Mouse (Mus musculus) stomach, postnatal 0 days (tissue): ENCODE results near the gene Mat2a. TPM values are rescaled to one million over a fixed set of nuclear protein-coding genes. Genes with fewer than 3 reads are reported as not detected.
A peak's percentile ranks its signal among the peaks of the same experiment; 100 is the strongest.
"Not testable (repeated sequence)": the region's sequence is repeated elsewhere in the genome, so short reads cannot be mapped to it uniquely, and the experiment has no call there.

Experiments
- ATAC-seq: fragments of 200-750 bp; cut with Nextera tagmentation; 2 replicates; pipeline ENCODE4 v1.8.0; 2017; ENCODE audit not compliant: low FRiP score, low TSS enrichment
- DNase-seq: peaks from one replicate; pipeline ENCODE4 v3.0.0-alpha.2; 2016; ENCODE audit warnings: low spot score
- H3K27ac ChIP-seq: fragments of 300-500 bp; sonication (generic); replicated peaks from 2 replicates; pipeline ENCODE4 v1.5.1; 2014; ENCODE audit warnings: mild to moderate bottlenecking, control low read depth
- H3K27me3 ChIP-seq: fragments of 300-500 bp; sonication (generic); 2 replicates; pipeline ENCODE4 v1.6.1; 2014; ENCODE audit warnings: low read length; ENCODE audit not compliant: control insufficient read depth, insufficient read depth
- H3K36me3 ChIP-seq: fragments of 300-500 bp; sonication (generic); 2 replicates; pipeline ENCODE4 v1.6.1; 2014; ENCODE audit warnings: low read length, mixed read lengths; ENCODE audit not compliant: control insufficient read depth, insufficient read depth
- H3K4me1 ChIP-seq: fragments of 300-500 bp; sonication (generic); replicated peaks from 2 replicates; pipeline ENCODE4 v1.6.1; 2014; ENCODE audit warnings: antibody characterized with exemption; ENCODE audit not compliant: control insufficient read depth, insufficient read depth
- H3K4me2 ChIP-seq: fragments of 300-500 bp; sonication (generic); replicated peaks from 2 replicates; pipeline ENCODE4 v1.6.1; 2014; ENCODE audit warnings: low read depth, mild to moderate bottlenecking, control low read depth, moderate library complexity
- H3K4me3 ChIP-seq: fragments of 300-500 bp; sonication (generic); 2 replicates; pipeline ENCODE4 v1.5.1; 2014; ENCODE audit warnings: low read depth, low read length, control low read depth
- H3K9ac ChIP-seq: fragments of 300-500 bp; sonication (generic); 2 replicates; pipeline ENCODE4 v1.6.1; 2014; ENCODE audit warnings: mild to moderate bottlenecking, low read length, control low read depth, mixed read lengths
- H3K9me3 ChIP-seq: fragments of 300-500 bp; sonication (generic); 2 replicates; pipeline ENCODE4 v1.6.1; 2016; ENCODE audit warnings: low read length; ENCODE audit not compliant: control insufficient read depth
- CTCF ChIP-seq: IDR thresholded peaks from 2 replicates; pipeline ENCODE4 v1.5.1; 2016; ENCODE audit warnings: antibody characterized with exemption, low read depth, mild to moderate bottlenecking, moderate library complexity
- EP300 ChIP-seq: optimal IDR thresholded peaks from 2 replicates; pipeline ENCODE3; 2016; ENCODE audit warnings: antibody characterized with exemption
- WGBS: fragments of 180-500 bp; shearing (Covaris S2); extraction: QIAGEN DNeasy Blood & Tissue Kit; methylation state at CpG from one replicate; pipeline ENCODE4 v1.1.7; 2014; 5-methylcytosine and 5-hydroxymethylcytosine counted together
- polyA plus RNA-seq: library from polyadenylated mRNA; unstranded; fragments of >200 nt; fragmentation: Nextera tagmentation; extraction: Ambion mirVana; gene quantifications from 2 replicates; pipeline ENCODE4 v1.2.1, GENCODE M21; 2015

Gene Mat2a
- polyA plus RNA-seq, 1 experiment from 2014 or later, result 143 TPM

GRCm38 (mm10) chr6:72473264-72474041, 34.1 kb upstream of the Mat2a start:
- no peaks in the 10 kb centered on the region for H3K27me3 ChIP-seq
- TF ChIP-seq CTCF (no peak), EP300 (no peak)
- peak; percentile 88 for ATAC-seq
- DNase-seq, result peak; percentile 41
- H3K4me2 ChIP-seq, result no peak overlapping the region
- H3K4me1 ChIP-seq, result no peaks in the 10 kb centered on the region
- H3K36me3 ChIP-seq, result no peaks in the 10 kb centered on the region
- H3K27ac ChIP-seq, result peak overlapping the region; percentile 56
- 35% methylated on average over 14 of the region's 14 CpGs for WGBS
- no peaks in the 10 kb centered on the region for H3K9me3 ChIP-seq
- H3K9ac ChIP-seq, result no peak overlapping the region
- no peak overlapping the region for H3K4me3 ChIP-seq

- no peak for ATAC-seq
- Histone ChIP-seq H3K27me3 (no peaks in the 10 kb centered on the region), H3K4me3 (no peak overlapping the region), H3K9ac (no peak overlapping the region), H3K4me2 (no peak overlapping the region), H3K36me3 (no peaks in the 10 kb centered on the region), H3K27ac (no peak overlapping the region), H3K4me1 (no peaks in the 10 kb centered on the region), H3K9me3 (no peaks in the 10 kb centered on the region)
- DNase-seq, result no peak
- no peak for TF ChIP-seq CTCF
- TF ChIP-seq EP300, result no peak
- 94% methylated on average over 4 of the region's 4 CpGs for WGBS
Observed at GRCm38 (mm10) chr6:72466171-72466570, 26.8 kb upstream of the Mat2a start.

GRCm38 (mm10) chr6:72465361-72466157, 26.2 kb upstream of the Mat2a start:
- no peaks in the 10 kb centered on the region for H3K36me3 ChIP-seq
- no peak overlapping the region for H3K4me2 ChIP-seq
- H3K27me3 ChIP-seq, result no peaks in the 10 kb centered on the region
- 74% methylated on average over 8 of the region's 8 CpGs for WGBS
- no peak overlapping the region for H3K27ac ChIP-seq
- H3K9ac ChIP-seq, result no peak overlapping the region
- H3K9me3 ChIP-seq, result no peaks in the 10 kb centered on the region
- ATAC-seq (no peak), DNase-seq (no peak)
- no peaks in the 10 kb centered on the region for H3K4me1 ChIP-seq
- no peak overlapping the region for H3K4me3 ChIP-seq
- TF ChIP-seq EP300, result no peak
- no peak for TF ChIP-seq CTCF

GRCm38 (mm10) chr6:72462550-72463257, 23.3 kb upstream of the Mat2a start:
- H3K4me3 ChIP-seq, H3K4me2 ChIP-seq, H3K27ac ChIP-seq, H3K9me3 ChIP-seq, H3K27me3 ChIP-seq, H3K4me1 ChIP-seq, H3K9ac ChIP-seq, DNase-seq, H3K36me3 ChIP-seq: not testable (repeated sequence)
- ATAC-seq, result peak; percentile 47; the same call in 1 of the 2 replicates
- WGBS, result 59% methylated on average over 5 of the region's 5 CpGs

GRCm38 (mm10) chr6:72460036-72460801, 20.9 kb upstream of the Mat2a start:
- Histone ChIP-seq H3K27ac (no peak overlapping the region; the same call in 1 of the 2 replicates), H3K9me3 (no peaks in the 10 kb centered on the region), H3K4me3 (no peak overlapping the region), H3K9ac (no peak overlapping the region), H3K36me3 (no peaks in the 10 kb centered on the region), H3K4me2 (no peak overlapping the region), H3K27me3 (no peaks in the 10 kb centered on the region), H3K4me1 (no peaks in the 10 kb centered on the region)
- TF ChIP-seq CTCF (no peak), EP300 (no peak)
- 45% methylated on average over 9 of the region's 9 CpGs for WGBS
- ATAC-seq (0 out of 2 replicates have a peak, but pooled peaks have one; percentile 35), DNase-seq (no peak)
